Mouse (Mus musculus): ENCODE data around the gene Nhsl1. TPM values are rescaled to one million over a fixed set of nuclear protein-coding genes. Genes with fewer than 3 reads are reported as not detected.

Nhsl1 gene
- total RNA-seq, 2 experiments from 2014 or later, result 20.2 to 21.6 TPM

DNA sequence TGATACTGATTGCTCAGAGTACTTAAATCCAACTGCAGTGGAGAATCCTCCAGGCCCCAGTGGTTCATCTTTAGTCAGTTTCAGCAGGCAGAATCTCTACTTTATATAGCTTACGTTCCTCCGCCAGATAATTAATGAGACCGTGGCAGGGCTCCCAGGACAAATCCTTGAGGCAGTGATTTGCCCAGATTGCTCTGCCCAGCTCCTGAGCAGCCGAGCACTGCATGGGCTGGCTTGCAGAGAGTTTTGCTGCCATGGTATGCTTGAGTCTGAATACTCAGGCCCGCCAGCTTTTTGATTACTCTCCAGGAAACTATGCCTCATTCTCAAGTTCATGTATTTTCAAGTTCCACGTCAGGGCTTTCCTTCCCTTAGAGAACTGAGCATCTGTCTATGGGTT lies 156.3 kb downstream of the Nhsl1 start:
- intact Hi-C loops (cut with DNase I), result no loop called here
- no peak for DNase-seq

DNA sequence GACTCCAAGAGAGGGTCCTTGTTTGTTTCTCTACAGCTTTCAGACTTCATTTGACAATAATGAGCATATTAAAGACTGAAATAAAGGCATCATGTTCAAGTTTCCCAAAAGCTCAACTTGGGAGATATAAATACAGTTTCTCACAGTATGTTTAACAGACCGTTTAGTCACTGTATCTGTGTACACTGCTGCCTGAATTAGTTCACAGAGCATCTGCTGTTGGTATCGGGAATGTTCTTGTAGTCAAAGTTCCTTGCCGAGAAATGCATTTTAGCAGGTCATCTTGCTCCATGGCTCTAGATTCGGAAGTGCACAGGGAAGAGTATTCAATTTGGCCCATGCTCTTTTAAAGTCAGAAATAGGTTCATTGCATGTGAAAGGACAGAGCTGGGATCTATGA lies 159.5 kb downstream of the Nhsl1 start:
- intact Hi-C loops (cut with DNase I), result no loop called here
- DNase-seq, result no peak

DNA sequence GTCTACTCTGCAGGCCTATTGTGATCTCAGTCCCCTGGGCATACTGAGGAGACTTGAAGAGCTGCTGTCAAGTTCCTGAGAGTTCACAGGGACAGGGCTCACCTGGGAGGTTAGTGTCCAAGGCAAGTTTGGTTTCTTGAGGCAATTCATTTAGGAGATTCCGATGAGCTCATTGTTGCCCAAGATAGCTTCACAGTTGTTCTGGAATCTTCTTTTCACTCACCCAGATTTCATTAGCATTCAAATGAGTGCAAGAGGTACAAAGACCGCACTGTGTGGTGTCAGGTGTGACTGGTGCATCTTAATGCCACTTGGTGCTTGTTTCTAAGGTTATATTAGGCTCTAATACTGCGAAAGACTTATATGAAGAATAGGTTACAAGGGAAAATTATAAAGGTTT lies 160.5 kb downstream of the Nhsl1 start:
- intact Hi-C loops (cut with DNase I), result no loop called here
- no peak for DNase-seq

DNA sequence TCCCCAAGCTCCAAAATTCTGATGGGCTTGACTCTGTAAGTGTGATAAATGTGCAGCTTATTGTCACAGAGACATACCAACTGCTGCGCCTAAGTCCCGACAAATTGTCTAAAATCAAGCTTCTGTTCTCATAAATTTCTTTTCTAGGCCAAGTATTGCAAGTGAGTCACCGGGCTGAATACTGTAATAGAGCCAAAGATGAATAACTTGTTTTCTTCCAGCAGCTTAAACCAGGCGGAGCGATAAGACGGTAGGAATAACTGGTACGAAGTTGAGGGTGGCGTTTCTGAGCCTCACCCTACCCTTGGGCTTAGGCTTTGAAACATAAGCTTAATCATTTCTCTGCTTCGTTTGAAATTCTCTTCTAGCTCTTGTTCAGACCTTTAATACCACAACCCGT lies 162.1 kb downstream of the Nhsl1 start:
- no peak for DNase-seq

DNA sequence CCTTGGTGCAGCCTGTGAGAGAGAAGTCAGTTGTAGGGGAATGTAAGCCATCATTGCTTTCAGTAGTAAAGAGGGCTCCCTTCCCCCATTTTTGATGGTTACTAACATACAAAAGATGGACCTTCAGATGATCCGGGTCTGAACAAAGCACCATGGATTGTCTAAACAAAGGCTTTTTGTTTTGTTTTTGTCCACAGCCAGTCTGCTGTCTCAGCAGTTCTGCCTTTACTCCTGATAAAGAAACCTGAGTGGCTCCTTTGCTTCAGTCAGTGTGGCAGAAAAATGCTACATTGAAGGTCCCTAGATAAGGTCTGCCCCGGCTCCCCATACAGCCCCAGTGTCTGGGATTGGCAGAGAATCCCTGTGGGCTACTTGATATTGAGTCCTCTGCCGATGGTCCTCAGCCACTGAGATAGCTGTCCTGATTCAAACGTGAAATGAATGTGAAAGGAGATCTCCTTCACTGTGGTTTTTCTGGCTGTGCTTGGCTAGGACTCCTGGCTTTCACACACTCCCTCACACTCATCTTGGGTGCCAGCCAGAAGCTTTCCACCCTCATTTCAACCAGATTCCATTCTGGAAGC lies 163.9 kb downstream of the Nhsl1 start:
- peak; percentile 31 to 64 for DNase-seq
- intact Hi-C loops (cut with DNase I), result no loop called here

More for the DNA sequence above, 162.1 kb downstream of the Nhsl1 start:
- intact Hi-C loops (cut with DNase I), result no loop called here

DNA sequence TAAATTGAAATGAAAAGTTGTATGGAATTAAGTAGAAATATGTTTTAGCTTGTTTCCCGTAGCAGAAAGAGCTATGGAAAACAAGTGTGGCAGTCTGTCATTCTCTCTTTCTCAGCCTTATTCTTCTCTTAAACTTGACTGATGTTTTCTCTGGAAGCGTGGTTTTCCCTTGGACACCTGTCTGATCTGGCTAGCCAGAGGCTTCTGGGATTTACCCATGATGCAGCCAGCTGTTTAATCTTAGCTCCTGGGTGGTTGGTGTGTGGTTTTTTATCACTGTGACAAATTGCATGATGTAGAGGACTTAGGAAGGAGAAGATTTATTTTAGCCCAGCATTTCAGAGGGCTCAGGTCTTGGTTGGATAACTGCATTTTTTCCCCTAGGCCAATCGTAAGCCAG lies 164.9 kb downstream of the Nhsl1 start:
- intact Hi-C loops (cut with DNase I), result no loop called here

DNA sequence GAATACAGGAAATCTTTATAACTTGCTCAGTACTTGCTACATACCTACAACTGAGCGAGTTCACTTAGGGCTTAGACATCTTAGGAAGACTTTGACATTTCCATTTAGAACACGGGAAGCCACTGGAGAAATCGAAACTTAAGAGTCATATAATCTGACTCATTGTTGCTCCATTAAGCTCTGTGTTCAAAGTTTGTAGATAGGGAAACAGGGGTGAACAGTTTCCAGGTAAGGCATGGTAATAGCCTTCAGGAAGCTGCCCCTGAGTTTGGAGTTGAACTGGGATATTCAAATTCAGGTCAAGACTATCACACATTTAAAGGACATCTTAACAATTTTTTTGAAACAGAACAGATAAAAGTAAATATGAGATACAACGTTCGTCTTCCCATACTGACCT lies 165.9 kb downstream of the Nhsl1 start:
- DNase-seq, result no peak
- intact Hi-C loops (cut with DNase I), result no loop called here

More for the DNA sequence above, 164.9 kb downstream of the Nhsl1 start:
- DNase-seq, result no peak

DNA sequence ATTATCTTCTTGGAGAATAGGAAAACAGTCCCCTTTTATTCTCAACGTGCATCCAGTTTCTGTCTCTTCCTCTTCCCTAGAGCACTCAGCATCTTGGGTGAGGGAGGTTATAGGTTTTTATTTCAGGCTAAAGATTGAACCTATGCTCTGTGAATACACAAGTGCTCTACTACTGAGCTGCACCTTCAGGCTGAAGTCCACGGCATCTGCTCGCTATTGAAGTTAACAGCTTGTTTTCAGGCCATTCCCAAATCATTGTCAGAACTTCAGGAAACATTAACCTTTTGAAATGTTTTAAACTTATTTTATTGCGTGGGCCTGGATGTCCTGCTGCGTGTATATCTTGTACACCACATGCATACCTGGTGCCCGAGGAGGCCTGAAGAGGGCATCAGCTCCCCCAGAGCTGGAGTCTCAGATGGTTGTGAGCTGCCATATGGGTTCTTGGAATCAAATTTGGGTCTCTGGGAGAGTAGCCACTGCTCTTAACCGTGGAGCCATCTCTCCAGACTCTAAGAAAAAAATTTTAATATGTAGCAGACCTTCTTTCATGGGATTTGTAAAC lies 169.5 kb downstream of the Nhsl1 start:
- intact Hi-C loops (cut with DNase I), result no loop called here

DNA sequence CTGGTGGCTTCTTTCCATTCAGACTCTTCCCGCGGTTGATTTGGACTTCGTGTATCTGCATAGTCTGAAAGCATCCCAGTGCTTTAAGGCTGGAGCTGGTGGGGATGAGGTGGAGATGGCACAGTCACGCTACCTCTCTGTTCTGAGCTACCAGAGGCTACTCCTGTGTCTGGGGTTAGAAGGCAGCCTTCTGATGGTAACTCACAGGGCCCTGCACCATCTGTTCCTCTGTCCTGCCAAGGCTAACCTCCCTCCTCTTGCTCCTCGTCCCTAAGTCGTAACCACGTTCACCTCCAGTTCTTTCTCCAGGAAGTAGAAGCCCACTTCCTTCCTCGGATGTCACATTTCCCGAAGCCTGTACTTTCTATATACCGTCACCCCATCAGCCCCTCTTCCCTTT lies 171.2 kb downstream of the Nhsl1 start:
- intact Hi-C loops (cut with DNase I), result no loop called here
- no peak for DNase-seq

More for the DNA sequence above, 169.5 kb downstream of the Nhsl1 start:
- DNase-seq, result no peak

DNA sequence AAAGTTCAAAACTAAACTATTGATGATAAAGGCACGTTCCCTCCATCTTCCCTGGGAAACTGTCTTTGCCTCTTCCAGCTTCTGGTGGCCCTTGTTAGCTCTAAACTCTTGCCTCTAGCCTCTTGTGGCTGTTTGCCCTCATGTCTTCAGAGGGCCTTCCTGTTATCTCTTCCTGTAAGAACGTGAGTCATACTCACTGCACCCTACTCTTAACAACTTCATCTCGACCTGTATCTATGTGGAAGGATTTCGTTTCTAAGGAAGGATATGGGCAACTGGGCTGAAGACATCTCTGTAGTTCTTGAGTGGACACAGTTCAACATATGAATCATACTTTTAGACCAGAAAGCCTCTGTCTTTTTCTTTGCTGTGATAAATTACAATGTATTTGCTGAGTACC lies 173.2 kb downstream of the Nhsl1 start:
- no peak for DNase-seq
- intact Hi-C loops (cut with DNase I), result no loop called here

DNA sequence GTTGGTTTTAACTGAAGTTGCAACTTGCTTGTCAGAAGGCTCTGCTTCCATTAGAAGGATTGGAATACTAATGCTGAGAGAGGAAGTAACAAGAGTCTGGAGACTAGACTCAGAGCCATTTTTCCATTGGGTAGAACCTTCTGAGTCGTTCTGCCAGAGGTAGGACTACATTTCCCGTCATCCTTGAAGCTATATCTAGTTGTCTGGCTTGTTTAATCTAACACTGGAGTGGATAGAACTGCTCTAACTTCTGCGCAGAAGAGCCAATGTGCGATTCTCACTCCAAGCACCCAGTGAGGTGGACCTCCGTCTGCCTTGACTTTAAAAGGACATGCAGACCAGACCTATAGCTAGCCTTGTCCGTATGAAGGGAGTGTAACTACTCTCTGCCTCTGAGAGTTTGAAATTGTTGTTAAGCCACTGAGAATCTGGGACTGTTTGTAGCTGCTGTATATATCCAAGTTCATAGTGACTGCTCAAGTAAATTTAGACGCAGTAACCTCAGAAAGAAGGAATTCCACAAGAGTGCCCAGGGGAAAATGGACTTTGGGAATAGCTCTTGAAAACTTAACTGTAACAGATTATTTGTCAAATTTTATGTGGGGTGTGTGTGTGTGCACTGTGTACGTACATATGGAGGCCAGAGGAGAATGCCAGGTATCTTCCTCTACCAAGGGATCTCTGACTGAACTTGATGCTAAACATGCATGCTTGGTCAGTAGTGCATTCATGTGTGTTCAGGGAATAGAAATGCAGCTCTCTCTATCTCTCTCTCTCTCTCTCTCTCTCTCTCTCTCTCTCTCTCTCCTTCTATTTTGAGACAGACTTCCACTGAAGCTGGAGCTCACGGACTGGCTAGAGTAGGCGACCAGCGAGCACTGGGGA lies 174.5 kb downstream of the Nhsl1 start:
- intact Hi-C loops (cut with DNase I), result no loop called here
- DNase-seq, result no peak

DNA sequence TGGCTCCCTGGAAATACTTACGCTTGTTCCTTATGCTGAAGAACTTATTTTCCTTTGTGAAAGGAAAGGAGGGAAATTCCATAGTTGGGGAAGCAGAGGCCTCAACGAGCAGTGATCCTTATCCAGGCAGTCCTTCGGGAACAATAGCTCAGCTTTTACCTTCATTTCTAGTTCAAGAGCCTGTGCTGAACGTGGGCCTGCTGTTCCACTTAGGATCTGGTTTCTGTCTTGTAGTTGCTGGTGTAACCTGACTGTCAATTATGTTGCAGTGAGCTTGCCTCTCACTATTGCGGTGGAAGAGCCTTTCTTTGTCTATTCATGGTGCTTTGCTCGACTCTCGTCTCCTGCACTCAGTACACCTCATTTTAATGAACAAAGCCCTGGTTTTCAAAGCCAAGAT lies 175.5 kb downstream of the Nhsl1 start:
- intact Hi-C loops (cut with DNase I), result no loop called here
- DNase-seq, result no peak

DNA sequence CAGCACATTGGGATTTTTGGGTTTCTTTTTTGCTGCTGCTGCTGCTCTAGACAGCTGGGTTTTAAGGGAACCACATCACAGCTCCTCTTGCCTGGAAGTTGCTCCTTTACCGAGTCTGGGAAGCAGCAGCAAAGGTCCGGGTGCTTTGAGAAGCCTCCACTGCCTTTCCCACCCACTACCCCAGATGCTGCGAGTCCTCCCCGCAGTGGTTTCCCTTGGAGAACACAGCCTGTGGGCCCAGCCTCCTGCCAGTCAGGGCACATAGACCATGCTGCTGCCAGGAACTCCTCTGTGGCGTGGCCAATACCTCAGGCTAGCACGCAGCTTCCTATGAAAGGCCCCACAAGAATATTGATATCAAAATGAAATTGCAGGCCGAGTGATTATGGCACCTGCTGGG lies 178.3 kb downstream of the Nhsl1 start:
- intact Hi-C loops (cut with DNase I), result no loop called here

DNA sequence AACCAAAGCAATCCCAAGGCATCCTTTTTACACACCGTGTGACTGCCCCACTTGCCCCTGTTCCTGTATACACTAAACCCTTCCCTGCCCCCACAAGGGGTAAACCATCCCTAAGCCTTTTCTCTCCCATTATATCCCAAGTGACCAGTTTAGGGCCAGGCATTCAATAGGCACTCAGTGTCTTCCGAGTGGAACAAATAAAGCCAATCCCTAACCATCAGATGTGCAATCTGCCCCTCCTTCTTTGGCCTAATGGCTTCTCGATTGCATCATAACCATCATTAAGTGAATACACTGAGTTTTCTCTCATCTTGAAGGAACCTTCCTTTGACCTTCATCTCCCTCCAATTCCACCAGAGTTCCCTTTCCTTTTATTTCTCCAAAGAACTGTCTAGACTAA lies 183.2 kb downstream of the Nhsl1 start:
- DNase-seq, result no peak
- intact Hi-C loops (cut with DNase I), result no loop called here

More for the DNA sequence above, 178.3 kb downstream of the Nhsl1 start:
- DNase-seq, result no peak

DNA sequence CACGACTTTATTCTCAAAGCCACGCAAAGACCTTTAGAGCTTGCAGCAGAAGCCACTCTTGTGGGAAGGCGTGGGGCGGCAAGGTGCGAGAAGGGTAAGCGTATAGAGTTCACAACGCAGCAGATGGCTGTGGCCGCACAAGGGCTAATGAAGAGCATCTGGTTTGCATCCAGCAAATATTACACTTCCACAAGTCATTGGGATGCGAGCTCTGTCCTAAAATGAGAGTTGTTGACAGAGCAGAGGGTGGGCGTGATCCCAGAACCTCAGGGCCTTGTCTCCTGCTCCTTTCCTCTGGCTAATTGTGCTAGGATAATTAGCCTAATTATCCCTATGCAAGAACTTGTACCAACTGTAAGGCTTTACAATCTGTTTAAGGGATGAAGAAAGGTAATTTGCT lies 186.9 kb downstream of the Nhsl1 start:
- intact Hi-C loops (cut with DNase I), result no loop called here

DNA sequence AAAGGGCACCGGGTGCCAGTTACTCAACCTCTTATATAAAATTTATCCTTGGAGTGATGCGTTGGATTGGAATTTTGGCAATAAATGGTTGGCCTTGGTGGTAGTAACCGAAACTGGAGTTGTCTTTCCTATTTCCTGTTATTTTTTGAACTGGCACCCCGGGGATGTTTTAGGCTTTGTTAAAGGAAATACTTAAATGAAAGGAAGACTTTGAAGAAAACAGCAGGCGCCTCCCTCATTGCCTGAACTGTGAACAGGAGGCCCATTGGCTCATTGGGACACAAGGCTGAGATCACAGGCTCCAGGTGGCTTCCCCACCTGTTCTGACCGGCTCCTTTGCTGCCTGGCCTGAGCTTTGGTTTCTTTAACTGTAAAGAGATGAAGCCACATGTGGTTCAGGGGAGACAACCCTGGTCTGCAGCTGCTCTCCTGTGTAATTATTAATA lies 187.7 kb downstream of the Nhsl1 start:
- DNase-seq, result no peak
- intact Hi-C loops (cut with DNase I), result no loop called here

More for the DNA sequence above, 186.9 kb downstream of the Nhsl1 start:
- no peak for DNase-seq

DNA sequence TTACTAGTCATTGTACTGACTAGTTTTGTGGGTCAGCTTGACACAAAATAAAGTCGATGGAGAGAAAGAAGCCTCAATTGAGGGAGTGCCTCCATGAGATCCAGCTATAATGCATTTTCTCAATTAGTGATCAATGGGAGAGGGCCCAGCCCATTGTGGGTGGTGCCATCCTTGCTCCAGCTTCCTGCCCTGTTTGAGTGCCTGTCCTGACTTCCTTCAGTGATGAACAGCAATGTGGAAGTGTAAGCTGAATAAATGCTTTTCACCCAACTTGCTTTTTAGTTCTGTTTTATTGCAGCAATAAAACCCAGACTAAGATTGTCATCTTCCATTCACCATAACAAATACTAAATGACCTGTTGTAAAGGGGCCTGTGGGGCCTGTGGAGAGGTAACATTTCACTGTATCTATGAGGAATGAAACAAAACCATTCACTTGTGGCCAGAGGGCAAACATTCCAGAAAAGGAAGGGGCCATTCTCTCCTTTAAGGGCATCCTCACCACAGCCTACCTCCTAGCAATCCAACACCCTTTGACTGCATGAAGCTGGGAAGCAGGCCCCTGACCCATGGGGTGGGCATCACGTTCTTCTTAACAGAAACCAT lies 189.2 kb downstream of the Nhsl1 start:
- no peak for DNase-seq

DNA sequence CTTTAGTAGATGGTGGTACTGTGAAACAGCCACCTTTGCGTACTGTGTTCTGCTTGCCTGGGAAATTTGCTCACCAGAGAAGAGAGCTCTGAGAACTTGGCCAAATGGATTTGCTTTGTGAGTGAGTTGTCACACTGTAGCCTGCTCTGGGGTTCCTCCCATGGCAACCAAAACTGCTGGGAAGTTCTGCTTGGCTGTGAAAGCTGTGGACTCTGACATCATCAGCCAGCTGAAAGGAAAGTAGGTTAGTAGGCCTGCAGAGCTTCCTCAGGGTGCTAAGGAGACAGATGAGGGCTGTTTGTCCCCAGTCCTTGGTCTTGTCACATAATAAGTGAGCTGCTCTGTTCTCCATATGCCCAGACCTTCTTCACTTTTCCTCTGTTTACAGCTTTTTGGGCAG lies 189.8 kb downstream of the Nhsl1 start:
- intact Hi-C loops (cut with DNase I), result no loop called here
- peak in 1 of 2 experiments; percentile 41 for DNase-seq

More for the DNA sequence above, 189.2 kb downstream of the Nhsl1 start:
- intact Hi-C loops (cut with DNase I), result no loop called here

DNA sequence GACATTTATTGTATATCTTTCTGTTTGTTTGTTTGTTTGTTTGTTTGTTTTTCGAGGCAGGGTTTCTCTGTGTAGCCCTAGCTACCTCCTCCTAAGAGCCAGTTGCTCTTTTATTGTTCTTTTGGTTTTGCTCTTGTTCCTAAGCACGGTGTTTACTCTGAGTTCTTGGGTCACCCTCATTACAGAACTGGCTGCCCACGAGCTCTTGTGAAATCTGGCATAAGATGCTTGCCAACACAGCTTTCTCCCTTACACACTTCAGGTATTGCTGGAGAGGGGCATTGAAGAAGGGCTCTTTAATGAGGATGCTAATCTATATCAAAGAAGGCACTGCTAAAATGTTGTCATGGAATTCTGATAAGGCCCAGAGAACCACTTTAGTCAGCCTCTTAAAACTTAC lies 191.9 kb downstream of the Nhsl1 start:
- intact Hi-C loops (cut with DNase I), result no loop called here
- DNase-seq, result no peak

DNA sequence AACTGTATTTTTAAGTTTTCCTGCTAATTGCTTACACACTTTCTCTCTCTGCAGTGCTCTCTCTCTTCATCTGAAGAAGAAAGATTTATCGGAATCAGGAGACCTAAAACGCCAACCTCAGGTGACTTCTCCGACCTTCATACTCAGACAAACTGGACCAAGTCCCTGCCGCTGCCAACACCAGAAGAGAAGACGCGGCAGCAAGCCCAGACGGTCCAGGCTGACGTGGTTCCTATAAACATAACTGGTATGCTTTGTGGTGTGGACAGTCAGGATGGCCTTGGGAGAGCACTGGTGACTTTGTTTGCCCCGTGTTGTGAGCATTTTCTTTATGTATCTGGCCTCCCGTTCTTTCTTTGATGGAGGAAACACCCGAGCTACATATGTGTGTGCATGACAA lies 192.7 kb downstream of the Nhsl1 start:
- DNase-seq, result peak; percentile 35 to 48
- intact Hi-C loops (cut with DNase I), result no loop called here

DNA sequence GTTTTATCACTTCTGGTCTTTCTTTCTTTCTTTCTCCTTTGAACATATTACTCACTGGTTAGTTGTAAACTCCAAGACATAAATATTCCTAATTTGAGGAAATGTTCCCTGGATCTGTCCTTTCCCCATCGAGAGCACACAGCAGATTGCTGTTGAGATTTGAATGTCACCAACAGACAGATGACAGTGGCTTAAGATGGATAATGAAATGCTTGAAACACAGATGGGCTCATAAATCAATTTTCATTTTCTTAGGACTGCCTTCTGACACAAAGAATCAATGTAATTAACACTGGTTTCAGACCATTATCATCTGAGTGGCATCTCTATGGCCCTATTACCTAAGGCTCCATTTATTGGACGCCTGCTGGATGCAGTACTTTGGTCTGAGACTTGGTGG lies 203.8 kb downstream of the Nhsl1 start:
- DNase-seq, result no peak

More for the DNA sequence above, 203.8 kb downstream of the Nhsl1 start:
- intact Hi-C loops (cut with DNase I), result loop anchor here (10.0 kb wide), 1 partner anchor 468 kb away; the partner anchor contains the start of gene Reps1
